Mouse (Mus musculus) lung, postnatal 0 days (tissue): ENCODE measurements around the gene Fgf13.

Experiments
- CTCF ChIP-seq: IDR thresholded peaks from 2 replicates; pipeline ENCODE4 v1.5.1; 2016; ENCODE audit warnings: antibody characterized with exemption, mild to moderate bottlenecking
- EP300 ChIP-seq: IDR thresholded peaks from 2 replicates; pipeline ENCODE4 v1.6.1; 2016; ENCODE audit warnings: antibody characterized with exemption, mild to moderate bottlenecking, control low read depth

DNA sequence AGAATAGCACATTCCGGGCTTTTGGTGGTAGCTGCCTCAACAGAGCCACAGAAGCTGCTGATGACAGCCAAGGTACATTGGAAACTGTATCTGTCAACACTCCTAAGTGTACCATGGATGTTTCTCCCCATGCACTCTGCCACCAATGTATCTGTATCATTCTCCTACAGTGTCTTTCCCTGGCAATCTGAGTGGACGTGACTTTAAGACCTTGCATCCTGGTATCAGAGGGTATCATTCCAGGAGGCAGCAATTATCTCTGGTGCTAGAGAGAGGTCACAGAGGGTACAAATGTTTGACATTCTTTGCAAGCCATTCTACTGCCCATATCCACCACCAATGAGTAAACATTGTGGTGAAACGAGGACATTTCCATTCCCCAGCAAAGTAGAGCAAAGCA lies 347.2 kb downstream of the Fgf13 start:
- TF ChIP-seq CTCF (no peak), EP300 (no peak)
